Mouse (Mus musculus) embryo, embryonic 10 days (tissue): ENCODE data around the gene Slc25a18.
"Not testable (repeated sequence)": the region's sequence is repeated elsewhere in the genome, so short reads cannot be mapped to it uniquely, and the experiment has no call there.

Experiments used
- DNase-seq: peaks from one replicate; pipeline ENCODE4 v3.0.0-alpha.2; 2015; ENCODE audit warnings: low spot score

Gene Slc25a18

GRCm38 (mm10) chr6:120798019-120798418, 24.6 kb downstream of the Slc25a18 start:
- DNase-seq, result no peak

- DNase-seq, result no peak
Observed at GRCm38 (mm10) chr6:120798905-120799304, 25.5 kb downstream of the Slc25a18 start.

GRCm38 (mm10) chr6:120799581-120800041, 26.2 kb downstream of the Slc25a18 start:
- DNase-seq, result no peak

- no peak for DNase-seq
Observed at GRCm38 (mm10) chr6:120806999-120807737, 33.8 kb downstream of the Slc25a18 start.

GRCm38 (mm10) chr6:120807738-120808081, 34.3 kb downstream of the Slc25a18 start:
- no peak for DNase-seq

- DNase-seq, result not testable (repeated sequence)
Observed at GRCm38 (mm10) chr6:120811999-120812398, 38.6 kb downstream of the Slc25a18 start.

DNA sequence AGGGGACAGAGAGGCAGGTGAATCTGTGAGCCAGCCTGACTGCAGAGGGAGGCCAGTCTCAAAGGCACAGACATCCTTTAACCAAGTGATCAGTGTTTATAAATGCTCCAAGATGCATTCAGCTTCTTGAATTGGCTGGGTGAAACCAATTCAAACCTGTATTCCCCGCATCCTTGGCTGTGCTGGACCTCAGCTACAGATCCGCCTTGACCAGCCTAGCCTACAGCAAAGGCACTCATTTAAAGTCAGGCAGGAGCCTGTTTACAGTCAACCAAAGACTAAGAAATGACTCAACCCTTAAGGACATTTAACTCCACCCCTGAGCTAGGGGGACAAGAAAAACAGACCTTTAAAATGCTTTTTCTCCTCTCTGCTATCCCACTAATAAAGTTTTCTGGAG, 45.9 kb downstream of the Slc25a18 start:
- DNase-seq, result no peak

DNA sequence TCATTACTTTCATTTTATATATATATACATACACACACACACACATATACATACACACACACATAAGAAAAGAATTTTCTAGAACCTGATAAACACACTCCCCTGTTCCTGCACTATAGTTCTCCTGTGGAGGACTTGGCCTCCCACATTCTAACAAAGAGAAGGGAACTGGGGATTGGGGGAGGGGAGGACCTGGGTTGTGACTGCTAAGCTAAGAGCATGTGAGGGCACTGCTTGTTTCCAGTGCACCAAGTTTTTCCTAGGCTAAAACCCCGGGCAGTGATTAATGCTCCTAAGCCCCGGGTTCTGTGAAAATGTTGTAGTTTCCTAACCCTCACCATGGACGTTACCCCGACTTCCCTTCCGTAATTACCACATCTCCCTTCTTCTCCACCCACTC, 46.8 kb downstream of the Slc25a18 start:
- no peak for DNase-seq

GRCm38 (mm10) chr6:120820941-120821340, 47.6 kb downstream of the Slc25a18 start:
- DNase-seq, result no peak

DNA sequence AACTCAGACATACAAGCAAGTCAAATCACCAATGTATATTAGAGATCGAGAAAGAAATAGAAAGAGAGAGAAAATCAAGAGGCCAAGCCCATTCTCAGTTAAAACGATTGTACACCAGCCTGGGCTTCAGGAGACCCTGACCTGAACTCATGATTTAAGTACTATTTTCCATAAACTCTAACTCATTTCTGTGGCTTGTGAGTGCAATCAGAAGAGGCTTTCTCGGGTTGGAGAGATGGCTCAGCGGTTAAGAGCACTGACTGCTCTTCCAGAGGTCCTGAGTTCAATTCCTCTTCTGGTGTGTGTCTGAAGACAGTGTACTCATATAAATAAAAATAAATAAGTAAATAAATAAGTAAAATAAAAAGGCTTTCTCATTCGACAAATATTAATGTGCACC, 48.3 kb downstream of the Slc25a18 start:
- no peak for DNase-seq

- peak; percentile 95 for DNase-seq
Observed at GRCm38 (mm10) chr6:120822307-120822928, 49.0 kb downstream of the Slc25a18 start, which contains the start of gene Atp6v1e1. Atp6v1e1 (minus strand) TSS chr6:120822793.

DNA sequence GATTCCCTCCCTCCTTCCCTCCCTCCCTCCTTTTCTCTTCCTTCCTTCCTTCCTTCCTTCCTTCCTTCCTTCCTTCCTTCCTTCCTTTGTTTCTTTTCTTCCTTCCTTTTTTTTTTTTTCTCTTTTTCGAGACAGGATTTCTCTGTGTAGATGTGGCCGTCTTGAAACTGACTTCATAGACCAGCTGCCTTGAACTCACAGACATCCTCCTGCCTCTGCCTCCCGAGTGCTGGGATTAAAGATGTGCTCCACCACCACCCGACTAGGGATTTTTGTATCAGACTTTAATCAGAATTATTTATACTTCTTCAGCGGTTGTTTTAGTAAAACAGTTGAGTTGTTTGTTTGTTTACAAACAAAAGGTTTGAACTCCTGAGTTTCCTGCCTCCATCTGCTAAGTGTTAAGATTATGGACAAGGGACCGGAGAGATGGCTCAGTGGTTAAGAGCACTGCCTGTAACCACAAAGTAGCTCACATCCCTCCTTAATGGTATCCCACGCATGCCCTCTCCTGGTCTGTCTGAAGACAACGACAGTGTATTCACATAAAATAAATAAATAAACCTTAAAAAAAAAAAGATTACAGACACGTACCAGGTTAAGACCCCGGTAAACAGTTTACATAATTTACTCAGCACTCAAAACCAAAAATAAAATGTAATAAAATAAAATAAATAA, 49.7 kb downstream of the Slc25a18 start:
- DNase-seq, result no peak

- no peak for DNase-seq
Observed at GRCm38 (mm10) chr6:120830056-120830455, 56.7 kb downstream of the Slc25a18 start.

DNA sequence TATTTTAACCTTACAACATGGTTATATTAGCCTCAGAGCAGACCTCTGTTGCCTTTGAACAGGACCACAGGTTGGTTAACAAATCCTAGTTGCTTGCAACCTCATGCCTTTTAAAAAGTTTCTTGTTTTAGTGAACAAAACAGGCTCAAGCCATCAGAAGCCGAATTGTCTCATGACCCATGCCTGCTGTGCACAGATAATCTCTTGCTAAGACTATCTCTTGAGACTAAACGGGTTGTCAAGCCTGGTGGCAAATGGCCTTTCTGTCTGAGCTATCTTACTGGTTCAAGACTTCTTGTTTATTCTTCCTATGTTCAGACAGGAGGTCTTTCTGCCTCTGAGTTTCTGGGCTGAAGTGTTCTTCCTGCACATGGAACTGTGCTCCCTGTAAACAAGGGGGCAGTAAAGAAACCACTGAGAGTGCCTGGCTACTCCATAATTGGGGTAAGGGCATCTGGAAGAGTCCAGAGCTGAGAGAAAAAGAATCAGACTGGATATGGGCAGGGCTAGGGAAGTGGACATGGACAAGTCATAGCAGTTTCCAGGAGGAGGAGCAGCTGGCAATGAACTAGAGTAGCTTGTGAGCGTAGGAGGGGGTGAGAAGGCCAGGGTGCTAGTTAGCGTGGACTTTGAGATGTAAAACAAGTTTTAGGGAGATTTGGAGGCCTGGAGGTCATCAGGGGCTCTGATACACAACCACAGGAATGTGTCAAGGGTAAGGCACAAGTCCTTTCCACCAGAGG, 57.7 kb downstream of the Slc25a18 start:
- no peak for DNase-seq

DNA sequence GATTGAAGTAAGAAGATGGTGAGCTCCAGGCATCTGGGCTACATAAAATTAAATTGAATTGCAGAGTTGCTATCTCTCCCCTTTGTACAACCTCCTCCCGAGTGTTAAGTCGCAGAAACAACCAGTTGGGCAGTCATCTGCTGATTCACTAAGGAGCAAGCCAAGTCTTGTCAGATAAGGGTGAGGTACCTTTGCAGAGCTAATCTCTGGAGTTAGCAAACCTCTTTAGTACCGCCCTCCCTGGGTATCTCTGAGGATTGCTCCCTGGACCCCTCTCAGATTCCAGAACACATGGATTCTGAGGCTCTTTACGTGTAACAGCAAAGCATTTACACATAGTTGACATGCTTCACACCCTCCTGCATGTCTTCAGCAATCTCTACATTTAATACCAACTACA, 58.7 kb downstream of the Slc25a18 start:
- DNase-seq, result no peak

DNA sequence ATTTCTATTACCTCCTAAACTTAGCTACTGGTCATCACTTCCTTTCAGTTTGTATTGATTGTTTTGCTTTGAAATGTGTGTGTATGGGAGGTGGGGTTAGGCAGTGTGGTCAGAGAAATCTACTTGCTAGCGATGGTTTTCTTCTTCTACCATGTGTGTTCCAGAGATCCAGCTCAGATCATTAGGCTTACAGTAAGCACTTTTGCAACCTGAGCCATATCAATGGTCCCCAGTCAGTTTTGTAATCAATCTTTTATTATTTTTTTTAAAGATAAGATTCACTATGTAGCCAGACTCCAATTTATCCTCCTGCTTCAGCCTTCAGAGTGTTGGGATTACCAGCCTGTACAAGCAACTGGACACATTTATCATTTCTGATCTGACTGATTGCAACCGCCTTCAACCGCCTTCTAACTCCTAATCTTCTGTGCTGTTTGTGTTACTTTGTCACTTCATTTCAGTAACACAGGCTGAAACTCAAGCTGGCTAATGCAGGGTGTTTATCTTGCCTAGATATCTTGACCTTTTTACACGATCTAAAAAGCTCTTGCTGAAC, 61.5 kb downstream of the Slc25a18 start:
- DNase-seq, result no peak

DNA sequence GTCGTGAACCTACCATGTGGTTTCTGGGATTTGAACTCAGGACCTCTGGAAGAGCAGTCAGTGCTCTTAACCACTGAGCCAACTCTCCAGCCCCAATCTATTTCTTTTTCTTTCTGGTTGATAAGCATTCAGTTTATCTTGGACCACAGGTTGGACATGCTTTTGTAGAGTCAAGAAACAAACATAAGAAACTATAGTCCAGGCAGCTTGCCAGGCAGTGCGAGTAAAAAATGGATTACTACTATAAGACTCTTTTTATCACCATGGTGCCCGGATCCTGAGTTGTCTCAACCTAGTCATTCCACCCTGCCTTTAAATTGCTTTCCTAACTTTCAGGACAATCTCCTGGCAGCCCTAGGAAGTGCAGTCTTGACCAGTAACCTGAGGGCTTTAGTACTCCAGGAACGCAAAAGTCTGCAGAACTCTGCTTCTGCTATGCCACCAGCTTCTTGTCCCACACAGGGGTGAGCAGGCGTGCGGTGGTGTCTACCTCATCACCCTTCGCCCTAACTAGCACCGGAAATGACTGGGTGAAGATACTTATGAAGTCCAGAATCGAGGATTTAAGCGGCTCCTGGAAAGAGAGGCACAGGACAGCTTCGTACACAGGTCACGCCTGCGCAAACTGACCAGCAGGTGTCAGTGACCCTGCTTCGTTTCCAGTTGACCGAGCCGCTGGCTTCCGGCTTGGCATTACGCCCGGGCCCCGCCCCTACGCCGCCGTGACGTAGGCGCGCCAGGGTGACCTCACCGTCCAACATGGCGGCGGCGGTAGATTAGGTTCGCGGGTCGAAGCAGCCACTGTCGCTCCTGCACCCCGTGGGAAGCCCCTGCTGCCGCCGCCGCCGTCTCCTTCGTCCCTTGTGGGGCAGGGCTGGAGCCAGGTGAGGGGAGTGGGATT, 62.3 kb downstream of the Slc25a18 start, which contains the start of gene Bcl2l13:
Bcl2l13 (plus strand) TSS at position 739 of the 901 bp plus-strand sequence.
- DNase-seq, result peak; percentile 98

DNA sequence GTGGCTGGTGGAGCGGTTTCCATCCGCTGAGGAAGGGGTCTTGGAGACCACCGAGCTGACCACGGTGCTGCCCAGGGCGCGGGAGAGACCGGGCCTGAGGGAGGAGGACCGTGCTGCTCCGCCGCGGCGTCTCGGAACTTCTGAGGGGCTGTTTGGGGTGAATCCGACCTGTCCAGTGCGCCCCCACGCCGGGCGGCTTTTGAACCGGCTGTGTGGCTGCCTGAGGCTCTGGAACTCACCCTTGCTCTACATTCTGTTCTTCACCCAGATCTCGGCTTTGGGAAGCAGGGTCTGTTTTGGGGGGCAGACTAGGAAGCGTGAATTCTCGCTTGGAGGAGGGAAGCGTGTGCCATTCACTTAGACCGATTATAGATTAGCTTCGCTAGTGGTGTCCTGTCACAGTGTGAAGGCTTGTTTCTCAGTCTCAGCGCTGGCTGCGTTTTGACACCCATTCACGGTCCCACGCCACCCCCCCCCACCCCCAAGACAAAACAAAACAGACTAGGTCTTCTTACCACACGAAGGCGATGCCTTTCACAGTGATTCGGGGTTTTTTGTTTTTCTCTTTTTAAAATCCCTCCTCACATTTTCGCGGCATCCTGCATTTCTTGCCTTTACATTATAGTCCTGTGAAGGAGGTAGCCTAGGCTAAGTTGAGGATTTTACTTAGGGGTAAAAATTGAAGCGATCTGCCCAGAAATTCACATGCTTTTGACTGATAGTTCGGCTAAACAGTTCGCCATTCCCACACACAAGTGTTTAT, 63.2 kb downstream of the Slc25a18 start:
- DNase-seq, result peak; percentile 16

DNA sequence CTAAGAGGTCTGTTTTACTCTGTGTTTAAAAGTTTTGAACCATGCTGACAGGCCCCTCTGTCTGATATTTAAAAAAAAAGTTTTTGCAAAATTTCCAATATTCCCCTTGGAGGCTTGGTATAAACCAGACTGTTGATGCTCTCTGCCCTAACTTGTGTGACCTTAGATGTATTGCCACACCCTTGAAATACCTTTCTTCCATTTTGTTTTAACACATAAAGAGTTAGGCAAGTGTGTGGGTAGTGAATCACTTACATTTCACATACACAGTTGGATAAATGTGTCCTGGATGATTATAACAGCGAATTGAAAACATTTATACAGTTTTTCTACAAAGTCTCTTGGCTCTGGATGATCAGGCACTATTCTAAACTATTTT, 63.8 kb downstream of the Slc25a18 start:
- no peak for DNase-seq

DNA sequence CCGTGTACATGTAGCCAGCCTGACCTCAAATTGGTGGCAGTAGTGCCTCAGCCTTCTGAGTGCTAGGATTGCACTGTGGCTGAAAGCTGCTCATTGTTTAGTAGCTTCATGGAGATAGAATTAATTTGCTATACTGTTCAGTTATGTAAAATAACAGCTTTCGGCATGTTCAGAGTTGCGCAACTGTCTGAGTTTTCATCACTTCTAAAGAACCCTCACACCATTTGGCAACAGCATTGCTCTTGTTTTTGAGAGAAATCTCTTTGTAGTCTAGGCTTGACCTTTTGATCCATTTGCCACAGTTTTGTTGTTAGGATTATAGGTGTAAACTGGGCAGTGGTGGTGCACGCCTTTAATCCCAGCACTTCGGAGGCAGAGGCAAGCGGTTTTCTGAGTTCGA, 66.9 kb downstream of the Slc25a18 start:
- no peak for DNase-seq
